In genomic region chr11:70670483-70670882, GRCm38 (mm10) we compare ENCODE assay signal across 8 mouse cellular contexts. TPM values are rescaled to one million over a fixed set of nuclear protein-coding genes. Genes with fewer than 3 reads are reported as not detected.
DNase-seq lines count a peak whose midpoint lies in the region; ATAC-seq and TF ChIP-seq lines count a peak whose summit lies in the region.

No protein-coding gene starts in this region.

- H3K9me3 ChIP-seq in hindbrain, embryonic 13.5 days, result no peaks in the 10 kb centered on the region

- peaks cover 39% of the 10 kb centered on the region for H3K4me1 ChIP-seq in hindbrain, embryonic 13.5 days (replicated peaks)

- peak overlapping the region; percentile 86 for H3K9ac ChIP-seq in hindbrain, embryonic 13.5 days

- peak overlapping the region; percentile 82; the same call in 1 of the 2 replicates for H3K4me3 ChIP-seq in layer of hippocampus, adult 2 months
- H3K4me3 ChIP-seq in hindbrain, embryonic 13.5 days, result peak overlapping the region; percentile 66
- no peak overlapping the region for H3K4me3 ChIP-seq in macrophage (ENCODE audit: inconsistent target)

- H3K27ac ChIP-seq in layer of hippocampus, adult 2 months, result peak overlapping the region; percentile 99
- H3K27ac ChIP-seq in hindbrain, embryonic 13.5 days, result peak overlapping the region; percentile 98
- peak overlapping the region; percentile 94; the same call in 1 of the 2 replicates for H3K27ac ChIP-seq in macrophage

- no peak for ATAC-seq in hindbrain, embryonic 13.5 days (ENCODE audit: low FRiP score)
- no peak for ATAC-seq in granulocyte monocyte progenitor cell, adult 5-6 weeks (replicated peaks; ENCODE audit: poor library complexity, severe bottlenecking)

- no peaks in the 10 kb centered on the region for H3K27me3 ChIP-seq in hindbrain, embryonic 13.5 days

- peaks cover 44% of the 10 kb centered on the region for H3K36me3 ChIP-seq in hindbrain, embryonic 13.5 days
- H3K36me3 ChIP-seq in macrophage (ENCODE audit: inconsistent target), result peaks cover 11% of the 10 kb centered on the region; the same call in 1 of the 2 replicates

- peak overlapping the region; percentile 91 for H3K4me2 ChIP-seq in hindbrain, embryonic 13.5 days

- peaks cover 14% of the 10 kb centered on the region for H3K79me2 ChIP-seq in macrophage (ENCODE audit: inconsistent target)

- no peak for TF ChIP-seq POLR2A in brain, embryonic 14.5 days (IDR thresholded peaks at IDR 0.05; ENCODE audit: borderline replicate concordance, extremely low read depth, insufficient read depth, insufficient read length, poor library complexity, severe bottlenecking)

- TF ChIP-seq CTCF in layer of hippocampus, adult 2 months (conservative IDR thresholded peaks at IDR 0.05), result no peak
- TF ChIP-seq CTCF in brain, embryonic 14.5 days (IDR thresholded peaks at IDR 0.05; ENCODE audit: borderline replicate concordance, extremely low read depth, insufficient read depth, insufficient read length), result no peak

- no peak for DNase-seq in layer of hippocampus, adult 2 months (ENCODE audit: low spot score in 2 of 2)
- no peak for DNase-seq in layer of hippocampus, postnatal 36 days
- DNase-seq in brain, embryonic 14.5 days (ENCODE audit: low read depth), result peak; percentile 51
- DNase-seq in layer of hippocampus, adult 9-10 months (ENCODE audit: low spot score), result no peak
- no peak for DNase-seq in testis, postnatal 14 days (ENCODE audit: low spot score)

- WGBS in hindbrain, embryonic 13.5 days, result 35% methylated on average over 14 of the region's 14 CpGs
- 85% methylated on average over 6 of the region's 14 CpGs for WGBS in macrophage (ENCODE audit: missing documents)

RNA-seq across cellular contexts. Expression of gene Spag7, which starts 1.3 kb away (rescaled TPM):
- 10 to 100 TPM; 50.8 to 54.7 TPM for total RNA-seq in layer of hippocampus, adult 2 months (2021)
- 10 to 100 TPM; 48.2 to 50.8 TPM for total RNA-seq in layer of hippocampus, postnatal 36 days (2021)
- polyA plus RNA-seq in brain, embryonic 14.5 days (2012; rRNA removed), result 56.3 and 76.0 TPM in 2 replicates
- polyA plus RNA-seq in hindbrain, embryonic 13.5 days (2015; fragmentation: Nextera tagmentation; extraction: Ambion mirVana), result 162 and 169 TPM in 2 replicates
- 10 to 100 TPM; 17.1 to 67.8 (median 46.7) TPM for total RNA-seq in macrophage (2018; cell fraction: chromatin; rRNA removed)
- 10 to 100 TPM; 38.5 to 72.4 (median 53.2) TPM for total RNA-seq in macrophage (2018; cell fraction: cytosol; rRNA removed)
- total RNA-seq in macrophage (2018; cell fraction: nucleus; rRNA removed), result 10 to 100 TPM; 21.5 to 47.9 (median 32.1) TPM
- polyA plus RNA-seq in macrophage (2018), result 72.0 to 176 TPM (median 83.0 TPM) in 3 replicates
- total RNA-seq in granulocyte monocyte progenitor cell, adult 5-6 weeks (2014; fragmentation: Nextera tagmentation), result 91.0 and 130 TPM in 2 replicates
- total RNA-seq in granulocyte monocyte progenitor cell, adult 5-6 weeks (2017), result 46.8 and 49.8 TPM in 2 replicates

RNA-seq across cellular contexts. Expression of gene Eno3, which starts 13.5 kb away (rescaled TPM):
- total RNA-seq in layer of hippocampus, adult 2 months (2021), result 1 to 10 TPM; 6.6 to 7.9 TPM
- 1 to 10 TPM; 5.2 to 7.4 TPM for total RNA-seq in layer of hippocampus, postnatal 36 days (2021)
- 23.0 and 24.1 TPM in 2 replicates for polyA plus RNA-seq in brain, embryonic 14.5 days (2012; rRNA removed)
- polyA plus RNA-seq in hindbrain, embryonic 13.5 days (2015; fragmentation: Nextera tagmentation; extraction: Ambion mirVana), result 7.1 and 9.2 TPM in 2 replicates
- total RNA-seq in macrophage (2018; cell fraction: chromatin; rRNA removed), result 10 to 100 TPM in 19 of 26 experiments, 1 to 10 TPM in 7; 3.6 to 24.3 (median 14.3) TPM
- 1 to 10 TPM; 2.5 to 4.6 (median 3.9) TPM for total RNA-seq in macrophage (2018; cell fraction: cytosol; rRNA removed)
- total RNA-seq in macrophage (2018; cell fraction: nucleus; rRNA removed), result 10 to 100 TPM in 6 of 26 experiments, 1 to 10 TPM in 20; 3.0 to 16.2 (median 7.7) TPM
- 3.0 to 5.4 TPM (median 4.8 TPM) in 3 replicates for polyA plus RNA-seq in macrophage (2018)
- total RNA-seq in granulocyte monocyte progenitor cell, adult 5-6 weeks (2014; fragmentation: Nextera tagmentation), result 14.9 and 18.9 TPM in 2 replicates
- total RNA-seq in granulocyte monocyte progenitor cell, adult 5-6 weeks (2017), result 4.5 and 5.9 TPM in 2 replicates

RNA-seq across cellular contexts. Expression of gene Pfn1, which starts 16.0 kb away (rescaled TPM):
- 100 to 1,000 TPM; 333 to 349 TPM for total RNA-seq in layer of hippocampus, adult 2 months (2021)
- total RNA-seq in layer of hippocampus, postnatal 36 days (2021), result 100 to 1,000 TPM; 346 to 373 TPM
- 419 and 479 TPM in 2 replicates for polyA plus RNA-seq in brain, embryonic 14.5 days (2012; rRNA removed)
- polyA plus RNA-seq in hindbrain, embryonic 13.5 days (2015; fragmentation: Nextera tagmentation; extraction: Ambion mirVana), result 851 and 865 TPM in 2 replicates
- 100 to 1,000 TPM; 113 to 507 (median 279) TPM for total RNA-seq in macrophage (2018; cell fraction: chromatin; rRNA removed)
- 1,000 to 10,000 TPM; 1,533 to 2,376 (median 1,898) TPM for total RNA-seq in macrophage (2018; cell fraction: cytosol; rRNA removed)
- total RNA-seq in macrophage (2018; cell fraction: nucleus; rRNA removed), result 1,000 to 10,000 TPM in 1 of 26 experiments, 100 to 1,000 TPM in 25; 314 to 1,343 (median 755) TPM
- polyA plus RNA-seq in macrophage (2018), result 1,563 to 2,873 TPM (median 2,872 TPM) in 3 replicates
- 1,205 and 1,364 TPM in 2 replicates for total RNA-seq in granulocyte monocyte progenitor cell, adult 5-6 weeks (2014; fragmentation: Nextera tagmentation)
- 425 and 461 TPM in 2 replicates for total RNA-seq in granulocyte monocyte progenitor cell, adult 5-6 weeks (2017)

RNA-seq across cellular contexts. Expression of gene Camta2, which starts 17.4 kb away (rescaled TPM):
- total RNA-seq in layer of hippocampus, adult 2 months (2021), result 100 to 1,000 TPM; 387 to 403 TPM
- 100 to 1,000 TPM; 362 to 388 TPM for total RNA-seq in layer of hippocampus, postnatal 36 days (2021)
- 17.7 and 25.2 TPM in 2 replicates for polyA plus RNA-seq in brain, embryonic 14.5 days (2012; rRNA removed)
- 15.2 and 15.3 TPM in 2 replicates for polyA plus RNA-seq in hindbrain, embryonic 13.5 days (2015; fragmentation: Nextera tagmentation; extraction: Ambion mirVana)
- 100 to 1,000 TPM; 124 to 580 (median 347) TPM for total RNA-seq in macrophage (2018; cell fraction: chromatin; rRNA removed)
- 10 to 100 TPM; 40.2 to 91.1 (median 66.6) TPM for total RNA-seq in macrophage (2018; cell fraction: cytosol; rRNA removed)
- total RNA-seq in macrophage (2018; cell fraction: nucleus; rRNA removed), result 100 to 1,000 TPM; 107 to 336 (median 211) TPM
- 35.3 to 53.1 TPM (median 41.4 TPM) in 3 replicates for polyA plus RNA-seq in macrophage (2018)
- 18.7 and 25.2 TPM in 2 replicates for total RNA-seq in granulocyte monocyte progenitor cell, adult 5-6 weeks (2014; fragmentation: Nextera tagmentation)
- 1.5 and 3.0 TPM in 2 replicates for total RNA-seq in granulocyte monocyte progenitor cell, adult 5-6 weeks (2017)

RNA-seq across cellular contexts. Expression of gene Slc25a11, which starts 23.2 kb away (rescaled TPM):
- 100 to 1,000 TPM; 115 to 123 TPM for total RNA-seq in layer of hippocampus, adult 2 months (2021)
- 100 to 1,000 TPM; 115 to 119 TPM for total RNA-seq in layer of hippocampus, postnatal 36 days (2021)
- 129 and 149 TPM in 2 replicates for polyA plus RNA-seq in brain, embryonic 14.5 days (2012; rRNA removed)
- polyA plus RNA-seq in hindbrain, embryonic 13.5 days (2015; fragmentation: Nextera tagmentation; extraction: Ambion mirVana), result 159 and 173 TPM in 2 replicates
- 10 to 100 TPM; 17.7 to 93.2 (median 47.9) TPM for total RNA-seq in macrophage (2018; cell fraction: chromatin; rRNA removed)
- total RNA-seq in macrophage (2018; cell fraction: cytosol; rRNA removed), result 100 to 1,000 TPM in 20 of 26 experiments, 10 to 100 TPM in 6; 79.4 to 138 (median 112) TPM
- total RNA-seq in macrophage (2018; cell fraction: nucleus; rRNA removed), result 100 to 1,000 TPM in 1 of 26 experiments, 10 to 100 TPM in 25; 31.5 to 107 (median 56.9) TPM
- polyA plus RNA-seq in macrophage (2018), result 53.0 to 112 TPM (median 103 TPM) in 3 replicates
- total RNA-seq in granulocyte monocyte progenitor cell, adult 5-6 weeks (2014; fragmentation: Nextera tagmentation), result 80.9 and 91.7 TPM in 2 replicates
- 63.3 and 67.7 TPM in 2 replicates for total RNA-seq in granulocyte monocyte progenitor cell, adult 5-6 weeks (2017)
